Mouse (Mus musculus) neural tube, embryonic 10.5 days (tissue): ENCODE measurements around the gene Olfr825.
"Not testable (repeated sequence)": the region's sequence is repeated elsewhere in the genome, so short reads cannot be mapped to it uniquely, and the experiment has no call there.

ENCODE experiments used
- DNase-seq: peaks from one replicate; pipeline ENCODE4 v3.0.0-alpha.2; 2017; ENCODE audit warnings: low spot score; ENCODE audit errors: extremely low spot score

The Olfr825 gene

DNA sequence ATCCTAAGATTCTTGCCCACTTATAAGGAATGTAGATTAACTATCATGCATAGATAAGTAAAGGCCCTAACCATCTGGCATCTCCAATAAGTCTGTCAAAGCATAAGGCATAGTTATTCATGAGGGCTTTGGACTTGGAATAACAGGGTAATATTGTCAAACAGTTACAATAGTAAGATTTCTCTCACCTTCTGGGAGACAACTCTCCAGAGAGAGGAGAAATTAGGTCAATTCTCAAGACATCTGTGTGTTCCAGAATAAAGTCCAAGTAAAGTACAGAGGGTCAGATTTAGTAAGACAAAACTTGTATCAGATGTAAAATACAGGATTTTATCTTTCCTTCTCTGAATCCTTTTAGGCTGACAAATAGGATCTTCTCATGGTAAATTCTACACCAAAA, at the start of gene Olfr825:
Gene Olfr825, minus strand, starts transcription at position 101 of the 400 bp plus-strand sequence.
- DNase-seq, result no peak

DNA sequence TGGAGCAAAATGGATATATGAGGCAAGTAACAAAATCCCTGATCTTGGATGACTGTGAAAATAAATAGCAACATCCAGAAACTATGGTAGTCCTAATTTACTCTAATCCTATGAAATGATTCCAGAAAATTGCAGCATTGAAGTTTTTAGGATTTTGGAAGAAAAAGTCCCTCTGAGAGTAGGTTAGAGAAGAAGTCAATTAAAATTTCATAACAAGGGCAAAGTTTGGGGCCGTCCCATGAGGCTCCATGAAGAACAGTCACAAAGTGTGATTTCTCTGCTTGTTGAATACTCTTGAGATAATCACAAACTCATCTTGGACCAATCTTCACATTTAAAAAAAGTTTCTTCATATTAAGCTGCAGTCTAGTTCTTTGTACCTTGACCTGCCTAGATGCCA, 47.7 kb upstream of the Olfr825 start, which contains the start of gene Olfr827:
Gene Olfr827, minus strand, starts transcription at position 101 of the 400 bp plus-strand sequence.
- no peak for DNase-seq

DNA sequence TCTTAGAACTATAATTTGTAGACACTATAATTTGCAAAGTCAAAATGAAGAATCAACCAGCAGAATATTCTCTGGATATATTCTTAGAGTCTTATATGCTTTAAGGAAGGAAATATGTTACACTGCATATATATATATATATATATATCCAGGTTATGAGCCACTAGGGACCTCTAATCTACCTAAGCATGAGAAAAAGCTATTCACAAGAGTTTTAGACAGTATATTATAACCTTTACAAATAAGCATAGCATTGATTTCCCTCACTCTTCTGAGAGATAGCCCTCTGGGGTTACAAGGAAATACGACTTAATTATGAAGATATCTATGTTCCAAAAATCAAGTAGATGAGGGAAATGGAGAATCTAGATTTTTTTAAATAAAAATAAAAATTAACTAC, 17.5 kb upstream of the Olfr825 start, which contains the start of gene Olfr826:
Gene Olfr826, minus strand, starts transcription at position 101 of the 400 bp plus-strand sequence.
- DNase-seq, result no peak

DNA sequence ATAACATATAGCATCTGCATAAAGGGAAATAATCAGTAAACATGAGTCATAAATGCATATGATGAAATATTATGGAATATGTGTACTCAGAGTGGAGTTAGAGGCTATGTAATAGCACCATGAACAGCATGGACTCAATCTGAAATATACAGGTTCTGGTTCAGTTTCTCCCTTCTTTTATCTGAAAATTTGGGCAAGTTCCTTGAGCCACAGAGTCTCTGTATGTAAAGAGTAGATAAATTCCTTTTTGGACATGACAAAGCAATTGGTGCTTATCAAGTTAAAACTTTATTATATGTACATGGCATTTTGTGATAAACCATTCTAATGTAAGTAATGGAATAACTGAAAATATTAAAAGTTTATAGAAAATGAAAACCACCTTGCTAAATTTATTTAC, 1.4 kb downstream of the Olfr825 start:
- no peak for DNase-seq

DNA sequence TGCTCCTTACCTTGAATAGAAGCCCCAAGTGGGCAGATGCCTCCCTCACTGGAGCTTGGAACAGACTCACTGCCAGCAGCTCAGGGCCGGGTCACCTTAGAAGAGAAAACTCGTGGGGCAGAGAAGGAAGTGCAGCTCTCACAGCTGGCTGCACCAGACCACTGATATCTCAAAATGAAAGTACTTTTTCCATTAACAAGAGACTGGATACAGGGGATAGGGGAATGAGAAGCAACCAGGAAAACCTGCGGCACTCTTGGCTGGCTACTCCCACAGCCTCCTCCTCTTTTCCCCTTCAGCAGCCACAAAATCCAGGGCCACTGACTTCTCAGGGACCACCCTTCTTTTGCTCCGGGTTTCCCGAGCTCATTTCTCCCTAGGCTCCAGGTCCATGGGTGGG, 22.4 kb downstream of the Olfr825 start:
- DNase-seq, result no peak

- DNase-seq, result not testable (repeated sequence)
These were observed 24.1 kb downstream of the Olfr825 start for GRCm38 (mm10) chr10:130142481-130142880.

GRCm38 (mm10) chr10:130134811-130135210, 31.8 kb downstream of the Olfr825 start:
- DNase-seq, result no peak

DNA sequence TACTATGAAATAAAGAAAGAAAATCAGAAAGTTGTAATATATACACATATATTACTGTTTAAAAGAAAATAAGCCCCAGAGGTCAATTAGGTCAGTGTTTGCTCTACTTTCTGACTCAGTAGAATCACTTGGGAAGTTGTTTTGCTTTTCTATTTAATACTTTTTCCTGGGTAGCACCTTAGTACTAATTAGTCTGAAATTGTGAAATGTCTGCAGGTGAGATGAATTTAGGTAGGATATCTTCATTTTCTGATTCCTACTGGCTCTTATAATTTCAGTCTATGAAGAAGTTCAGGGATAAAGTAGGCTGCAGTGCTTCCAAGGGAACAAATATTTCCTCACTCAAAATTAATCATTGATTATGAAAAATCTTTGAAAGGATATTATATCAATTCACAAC, 36.7 kb downstream of the Olfr825 start, which contains the start of gene Olfr824:
Gene Olfr824, minus strand, starts transcription at position 101 of the 400 bp plus-strand sequence.
- not testable (repeated sequence) for DNase-seq

GRCm38 (mm10) chr10:130116045-130116444, 50.5 kb downstream of the Olfr825 start:
- DNase-seq, result not testable (repeated sequence)

- not testable (repeated sequence) for DNase-seq
These were observed 51.3 kb downstream of the Olfr825 start, which contains the start of gene Olfr823 for GRCm38 (mm10) chr10:130115283-130115682. Gene Olfr823 (minus strand): TSS chr10:130115383.
